Mouse (Mus musculus) monocyte, adult 5-6 weeks (primary cell): ENCODE measurements around the gene Kctd7. TPM values are rescaled to one million over a fixed set of nuclear protein-coding genes. Genes with fewer than 3 reads are reported as not detected.

Experiments used
- ATAC-seq: fragments of 153-309, 156-312 bp; replicated peaks from 2 replicates; pipeline ENCODE4 v1.8.0; 2017; ENCODE audit warnings: mild to moderate bottlenecking; ENCODE audit not compliant: low TSS enrichment, insufficient number of reproducible peaks, severe bottlenecking, poor library complexity, low FRiP score
- total RNA-seq: library from RNA; stranded (forward); fragments of 200-1000, 200-491, 200-594 nt; gene quantifications from 3 replicates; pipeline ENCODE4 v1.2.3, GENCODE M21; 2017

Kctd7 gene
- total RNA-seq, 1 experiment from 2014 or later, result 0.95 TPM

DNA sequence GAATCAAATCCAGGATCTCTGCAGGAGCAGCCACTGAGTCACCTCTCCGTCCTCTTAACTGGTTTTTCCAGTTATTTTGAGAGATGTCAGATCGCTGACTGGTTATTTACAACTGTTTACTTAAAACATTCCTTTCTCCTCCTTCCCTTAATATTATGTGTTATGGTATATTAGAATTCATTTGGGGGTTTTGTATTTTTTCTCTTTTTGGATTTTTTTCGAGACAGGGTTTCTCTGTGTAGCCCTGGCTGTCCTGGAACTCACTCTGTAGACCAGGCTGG is 37.8 kb downstream of the Kctd7 start:
- ATAC-seq, result no peak

DNA sequence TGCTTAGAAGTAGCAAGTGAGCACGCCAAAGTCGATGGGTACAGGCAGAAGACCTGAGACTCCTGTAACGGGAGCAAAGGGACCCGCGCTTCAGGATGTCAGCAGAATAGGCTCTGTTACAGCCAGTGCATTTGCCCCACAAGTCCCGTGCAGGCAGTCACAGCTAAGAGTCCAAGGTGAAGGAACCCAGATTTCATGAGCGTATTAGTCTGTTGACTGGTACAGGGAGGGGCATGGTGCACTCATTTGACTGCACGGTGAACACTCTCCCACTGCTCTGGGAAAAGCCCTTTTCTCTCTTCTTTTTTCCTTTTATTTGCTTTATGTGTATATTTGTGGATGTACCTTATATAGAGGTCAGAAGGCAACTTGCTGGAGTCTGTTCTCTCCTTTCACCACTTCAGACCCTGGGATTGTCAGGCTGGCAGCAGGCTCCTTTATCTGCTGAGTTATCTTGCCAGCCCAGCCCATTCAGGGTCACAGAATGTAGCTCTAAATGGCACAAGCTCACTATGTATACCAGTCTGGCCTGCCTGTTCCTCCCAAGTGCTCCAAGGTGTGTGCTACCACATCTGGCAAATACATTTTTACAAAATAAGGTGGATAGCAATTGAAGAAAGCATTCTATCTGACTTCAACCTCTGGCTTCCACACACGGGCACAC is 39.7 kb downstream of the Kctd7 start:
- ATAC-seq, result no peak

DNA sequence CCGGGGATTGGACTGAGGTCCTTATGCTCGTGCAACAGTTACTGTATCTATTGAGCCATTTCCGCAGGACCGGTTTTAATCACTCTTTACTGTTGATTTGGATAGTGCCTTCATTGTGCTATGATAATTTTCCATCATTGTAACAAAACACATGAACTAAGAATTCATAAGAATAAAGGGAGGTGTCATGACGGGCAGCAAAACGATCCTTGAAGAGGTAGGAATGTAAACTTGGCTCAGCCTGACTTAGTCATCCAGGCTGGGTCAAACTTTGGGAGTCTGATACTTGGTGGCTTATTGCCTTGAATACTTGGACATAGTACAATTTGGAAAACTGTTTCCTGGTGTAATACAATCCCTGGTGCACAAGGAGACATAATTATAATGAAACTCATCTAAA is 40.7 kb downstream of the Kctd7 start:
- no peak for ATAC-seq

DNA sequence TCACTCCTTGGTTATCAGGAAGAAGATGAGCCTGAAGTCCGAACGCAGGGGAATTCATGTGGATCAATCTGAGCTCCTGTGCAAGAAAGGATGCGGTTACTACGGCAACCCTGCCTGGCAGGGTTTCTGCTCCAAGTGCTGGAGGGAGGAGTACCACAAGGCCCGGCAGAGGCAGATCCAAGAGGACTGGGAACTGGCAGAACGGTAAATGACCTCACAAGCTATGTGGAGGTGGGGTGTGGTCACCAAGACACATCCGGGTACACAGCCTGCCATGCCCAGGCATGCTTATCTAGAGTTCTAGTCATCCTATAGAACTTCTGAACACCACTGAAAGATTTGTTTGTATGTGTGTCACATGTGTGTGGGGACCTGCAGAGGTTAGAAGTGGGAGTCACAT is 42.7 kb downstream of the Kctd7 start:
- no peak for ATAC-seq

DNA sequence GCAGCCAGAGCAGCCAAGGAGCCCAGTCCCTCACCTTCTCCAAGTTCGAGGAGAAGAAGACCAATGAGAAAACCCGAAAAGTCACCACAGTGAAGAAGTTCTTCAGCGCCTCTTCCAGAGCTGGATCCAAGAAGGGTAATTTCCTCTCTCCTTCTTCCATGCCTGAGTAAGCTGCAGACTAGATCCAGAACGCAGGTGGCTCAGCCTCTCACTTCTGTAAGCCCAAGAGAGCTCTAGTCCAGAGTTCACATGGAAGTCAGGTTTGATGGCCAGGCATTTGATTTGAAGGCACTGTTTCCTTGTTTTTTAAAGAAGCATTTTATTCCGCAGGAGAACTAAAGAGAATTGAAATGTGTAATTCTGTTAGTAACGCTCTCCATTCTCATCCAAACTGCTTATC is 46.2 kb downstream of the Kctd7 start:
- no peak for ATAC-seq

DNA sequence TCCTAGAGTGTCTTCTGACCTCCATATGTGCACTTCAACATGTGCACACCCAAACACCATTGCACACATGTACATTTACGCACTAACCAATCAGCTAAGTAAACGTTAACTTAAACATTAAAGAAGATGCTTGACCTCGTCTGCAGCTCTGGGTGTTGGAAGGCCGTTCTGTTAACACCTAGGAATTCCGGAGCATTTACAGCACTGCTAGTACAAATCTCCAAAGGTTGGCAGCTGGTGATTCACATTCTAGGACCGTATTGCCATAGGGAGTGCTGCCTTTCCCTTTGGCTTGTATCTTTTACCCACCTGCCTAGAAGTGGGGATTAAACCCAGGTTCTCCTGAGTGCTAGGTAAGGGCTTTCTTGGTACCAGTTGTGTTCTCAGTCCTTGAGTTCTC is 47.2 kb downstream of the Kctd7 start:
- no peak for ATAC-seq

DNA sequence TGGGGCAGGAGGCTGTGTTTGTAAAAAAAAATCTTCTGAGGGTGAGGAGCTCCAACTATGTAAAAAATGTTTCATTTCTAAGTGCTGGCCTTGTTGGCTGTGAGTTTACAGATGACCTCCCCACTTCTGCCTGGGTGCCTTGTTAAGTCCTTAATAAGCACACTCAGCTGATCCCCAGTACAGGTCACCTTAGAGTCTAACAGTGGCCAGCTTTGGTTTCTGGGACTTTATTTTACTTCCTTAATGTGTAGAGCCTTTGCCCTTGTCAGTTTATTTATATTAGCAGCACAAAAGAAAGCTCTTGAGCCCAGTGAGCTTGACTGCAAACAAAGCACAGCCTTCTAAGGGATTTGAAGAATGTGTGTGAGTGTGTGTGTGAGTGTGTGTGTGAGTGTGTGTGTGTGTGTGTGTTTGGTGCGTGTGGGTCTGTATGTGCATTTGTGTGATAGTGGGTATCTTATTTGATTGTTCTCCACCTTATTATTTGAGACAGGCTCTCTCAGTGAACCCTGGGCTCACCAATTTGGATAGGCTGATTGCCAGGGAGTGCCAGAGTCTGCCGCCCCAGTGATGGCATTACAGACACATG is 47.8 kb downstream of the Kctd7 start:
- no peak for ATAC-seq

DNA sequence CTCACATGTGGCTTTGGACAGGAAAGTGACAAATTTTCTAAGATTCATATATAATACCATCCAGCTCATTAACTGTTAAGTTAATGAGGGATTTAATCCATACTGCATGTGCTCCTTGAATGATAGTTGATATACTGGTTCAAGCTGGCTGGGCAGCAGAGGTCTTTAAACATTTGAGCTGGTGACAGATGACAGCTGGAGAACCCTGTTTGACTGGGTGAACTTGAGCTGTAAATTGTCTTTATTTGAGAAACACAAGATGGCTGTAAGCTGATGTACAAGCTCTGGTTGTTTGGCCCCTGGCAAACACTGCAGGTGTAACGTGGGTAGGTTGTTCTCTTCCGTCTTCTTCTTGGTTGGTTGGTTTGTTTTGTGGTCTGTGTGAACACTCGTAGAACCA is 49.1 kb downstream of the Kctd7 start:
- no peak for ATAC-seq

DNA sequence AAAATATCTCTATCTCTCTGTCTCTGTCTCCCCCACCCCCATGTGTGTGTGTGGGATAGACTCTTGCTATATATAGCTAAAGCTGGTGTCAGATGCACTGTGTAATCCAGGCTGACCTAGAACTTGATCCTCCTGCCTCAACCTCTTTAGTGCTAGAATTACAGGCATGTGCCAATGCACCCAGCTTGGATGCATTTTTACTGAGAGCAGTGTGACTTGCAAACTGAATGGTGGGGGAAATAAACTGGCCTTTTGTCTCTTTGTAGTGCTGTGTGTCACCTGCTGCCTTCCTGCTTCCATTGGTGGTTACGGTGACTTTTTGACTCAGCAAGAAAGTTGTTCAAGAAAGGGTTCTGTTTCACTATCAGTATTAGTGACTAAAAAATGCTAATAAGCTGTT is 51.6 kb downstream of the Kctd7 start:
- no peak for ATAC-seq

DNA sequence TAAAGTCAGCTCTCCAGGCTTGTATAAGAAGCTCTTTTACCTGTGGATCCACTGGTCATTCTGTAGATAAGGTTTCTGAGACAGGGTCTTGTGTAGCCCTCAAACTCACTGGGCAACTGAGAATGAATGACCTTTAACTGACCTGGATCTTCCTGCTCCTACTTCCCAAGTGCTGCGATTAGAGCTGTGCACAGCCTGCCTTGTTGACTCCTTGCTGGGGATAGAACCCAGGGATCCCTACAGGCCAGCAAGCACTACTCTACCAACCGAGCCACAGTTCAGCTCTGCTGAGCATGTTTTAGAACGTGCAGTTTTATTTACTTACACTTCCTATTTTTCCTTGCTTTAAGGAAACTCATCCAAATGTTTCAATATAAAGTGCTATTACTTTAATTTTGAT is 52.8 kb downstream of the Kctd7 start:
- ATAC-seq, result no peak

DNA sequence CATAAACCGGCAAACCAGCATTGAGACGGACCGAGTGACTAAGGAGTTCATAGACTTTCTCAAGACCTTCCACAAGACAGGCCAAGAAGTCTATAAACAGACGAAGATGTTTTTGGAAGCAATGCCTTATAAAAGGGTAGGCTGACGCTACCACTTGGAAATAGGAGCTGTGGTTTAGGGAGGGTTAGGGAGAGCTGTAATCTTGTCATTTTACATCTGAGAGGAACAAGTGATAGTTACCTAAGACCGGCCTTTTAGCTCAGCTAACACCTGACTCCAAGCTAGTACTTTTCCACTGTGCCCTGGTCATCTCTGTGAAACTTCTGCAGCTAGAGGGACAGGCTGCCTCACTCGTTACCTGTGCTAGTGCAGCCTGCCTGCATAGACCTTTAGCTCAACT is 53.3 kb downstream of the Kctd7 start:
- no peak for ATAC-seq

DNA sequence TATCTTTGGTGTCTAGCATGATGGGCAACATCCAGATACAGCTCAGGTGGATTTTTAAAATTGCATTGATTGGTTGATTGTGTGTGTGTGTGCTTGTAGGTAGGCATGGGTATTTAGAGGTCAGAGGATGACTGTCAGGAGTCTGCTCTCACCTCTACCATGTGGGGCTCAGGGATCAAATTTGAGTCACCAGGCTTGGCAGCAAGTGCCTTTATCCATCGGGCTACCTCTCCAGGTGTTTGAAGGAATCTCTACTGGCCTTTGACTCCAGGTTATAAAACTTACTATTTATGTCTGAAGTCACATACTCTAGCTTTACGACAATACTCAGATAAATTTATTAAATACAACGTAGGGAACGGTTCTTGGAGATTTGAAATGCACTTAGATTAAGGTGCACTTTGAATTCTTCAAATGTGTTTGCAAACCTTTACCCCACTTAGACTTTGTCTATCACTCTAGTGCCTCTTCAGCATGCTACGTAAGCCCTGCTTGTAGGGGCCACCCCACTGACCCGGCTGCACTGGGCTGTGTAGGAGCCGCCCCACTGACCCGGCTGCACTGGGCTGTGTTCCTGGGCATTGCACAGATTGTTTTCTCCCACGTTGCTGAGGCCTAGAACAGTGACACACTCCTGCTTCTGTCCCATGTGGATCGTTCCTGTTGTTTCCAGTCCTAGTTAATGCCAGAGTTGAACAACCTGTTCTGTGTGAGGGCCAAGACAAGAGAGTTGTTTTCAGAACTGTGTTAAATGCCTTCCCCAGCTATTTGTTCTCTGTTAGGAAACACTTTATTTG is 55.8 kb downstream of the Kctd7 start:
- ATAC-seq, result no peak

DNA sequence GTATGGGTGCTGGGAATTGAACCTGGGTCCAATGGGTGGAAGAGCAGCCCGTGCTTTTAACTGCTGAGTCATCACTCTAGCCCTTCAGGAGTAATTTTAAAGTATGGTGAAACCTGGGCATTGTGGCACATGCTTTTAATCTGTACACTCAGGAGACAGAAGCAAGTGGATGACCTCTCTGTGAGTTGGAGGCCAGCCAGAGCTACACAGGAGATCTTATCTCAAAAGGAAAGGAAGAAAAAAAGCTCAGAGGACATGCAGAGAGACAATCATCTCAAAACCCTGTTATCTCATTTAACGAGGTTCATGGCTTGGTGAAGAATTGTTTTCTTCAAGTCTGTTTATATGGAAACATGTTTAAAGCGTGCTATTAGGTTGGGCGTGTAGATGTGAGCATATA is 59.3 kb downstream of the Kctd7 start:
- ATAC-seq, result no peak

DNA sequence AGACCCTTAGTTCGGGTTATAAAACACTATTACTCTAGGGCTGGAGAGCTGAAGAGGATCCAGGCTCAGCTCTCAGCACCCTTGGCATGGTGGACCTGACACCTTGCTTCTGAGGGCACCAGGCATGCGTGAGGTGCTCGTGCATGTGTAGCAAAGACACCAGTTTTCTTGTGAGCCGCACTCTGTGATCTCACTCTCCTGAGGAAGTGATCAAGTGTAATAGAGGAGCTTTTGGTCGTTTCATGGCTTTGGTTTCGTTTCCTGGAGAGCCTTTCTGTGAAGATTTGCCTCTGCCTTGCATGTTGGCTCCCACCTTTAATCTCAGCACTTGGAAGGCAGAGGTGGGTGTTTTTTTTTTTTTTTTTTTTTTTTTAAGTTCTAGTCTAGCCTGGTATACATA is 59.9 kb downstream of the Kctd7 start:
- no peak for ATAC-seq

Other genes with a start within 250 kb of the Kctd7 start
- 0.68 to 2.2 TPM in 2 of 3 replicates, not detected in the other for gene Zbed5, start 249.1 kb upstream of the Kctd7 start, total RNA-seq
- gene Phkg1, start 246.3 kb upstream of the Kctd7 start, total RNA-seq, result 0.75 TPM in 1 of 3 replicates, not detected in the others
- 0.48 to 4.0 TPM (median 1.9 TPM) in 3 replicates for gene Nupr1l, start 236.3 kb upstream of the Kctd7 start, total RNA-seq
- 9.4 to 13.4 TPM (median 9.6 TPM) in 3 replicates for gene Vkorc1l1, start 202.9 kb upstream of the Kctd7 start, total RNA-seq
- 47.3 to 59.4 TPM (median 52.0 TPM) in 3 replicates for gene Gusb, start 141.8 kb upstream of the Kctd7 start, total RNA-seq
- gene Asl, start 115.6 kb upstream of the Kctd7 start, total RNA-seq, result 21.0 to 38.4 TPM (median 29.3 TPM) in 3 replicates
- 34.5 to 51.7 TPM (median 50.6 TPM) in 3 replicates for gene Crcp, start 115.6 kb upstream of the Kctd7 start, total RNA-seq
- gene Tpst1, start 71.5 kb upstream of the Kctd7 start, total RNA-seq, result 8.2 to 14.2 TPM (median 11.6 TPM) in 3 replicates
- 41.1 to 67.6 TPM (median 53.3 TPM) in 3 replicates for gene Rabgef1, start 26.9 kb downstream of the Kctd7 start, total RNA-seq
- gene Tmem248, start 72.2 kb downstream of the Kctd7 start, total RNA-seq, result 37.6 to 41.1 TPM (median 40.2 TPM) in 3 replicates
- 123 to 159 TPM (median 156 TPM) in 3 replicates for gene Sbds, start 110.7 kb downstream of the Kctd7 start, total RNA-seq
- gene Tyw1, start 110.8 kb downstream of the Kctd7 start, total RNA-seq, result 16.3 to 34.8 TPM (median 16.7 TPM) in 3 replicates
- not detected in 3 replicates for gene Caln1, start 224.6 kb downstream of the Kctd7 start, total RNA-seq
- not detected in 3 replicates for gene A330070K13Rik, start 239.8 kb downstream of the Kctd7 start, total RNA-seq